Mouse (Mus musculus): Measurements from ENCODE around the gene Arhgap33.

Arhgap33 gene
- long read RNA-seq, experiment 1, partial matches to known transcripts = 0 of 1 reads
- long read RNA-seq, experiment 1, other reads (novel, unspliced or antisense) = 1 of 1 reads
- long read RNA-seq, experiment 2 = 0 reads

GRCm38 (mm10) chr7:30534633-30535577, at the start of gene Arhgap33:
Gene Arhgap33, minus strand, starts transcription at chr7:30535060.
- intact Hi-C loops (cut with DNase I) = no loop called here

GRCm38 (mm10) chr7:30584339-30584738, 49.5 kb upstream of the Arhgap33 start:
- intact Hi-C loops (cut with DNase I) = no loop called here

- intact Hi-C loops (cut with DNase I) = no loop called here
These were observed 46.7 kb upstream of the Arhgap33 start for GRCm38 (mm10) chr7:30581547-30581946.

GRCm38 (mm10) chr7:30579950-30580349, 45.1 kb upstream of the Arhgap33 start:
- intact Hi-C loops (cut with DNase I) = loop anchor here (1.0 kb wide), 1 partner anchor 14 kb away; no protein-coding TSS in a partner anchor

GRCm38 (mm10) chr7:30572969-30573368, 38.1 kb upstream of the Arhgap33 start:
- intact Hi-C loops (cut with DNase I) = no loop called here

- intact Hi-C loops (cut with DNase I) = no loop called here
These were observed 37.5 kb upstream of the Arhgap33 start for GRCm38 (mm10) chr7:30572389-30572788.

- intact Hi-C loops (cut with DNase I) = no loop called here
These were observed 32.7 kb upstream of the Arhgap33 start for GRCm38 (mm10) chr7:30567555-30567954.

- intact Hi-C loops (cut with DNase I) = loop anchor here (1.0 kb wide), 1 partner anchor 13 kb away; no protein-coding TSS in a partner anchor
These were observed 31.2 kb upstream of the Arhgap33 start for GRCm38 (mm10) chr7:30566033-30566432.

GRCm38 (mm10) chr7:30564970-30565571, 30.2 kb upstream of the Arhgap33 start, which contains the start of gene Igflr1:
Gene Igflr1, plus strand, starts transcription at chr7:30565427.
- intact Hi-C loops (cut with DNase I) = loop anchor here (2.0 kb wide), 1 partner anchor 22 kb away; no protein-coding TSS in a partner anchor

- intact Hi-C loops (cut with DNase I) = loop anchor here (2.0 kb wide), 1 partner anchor 23 kb away; no protein-coding TSS in a partner anchor
These were observed 29.0 kb upstream of the Arhgap33 start for GRCm38 (mm10) chr7:30563906-30564280.

GRCm38 (mm10) chr7:30563117-30563905, 28.5 kb upstream of the Arhgap33 start, which contains the start of the genes U2af1l4, Gm49396 and Psenen:
Gene U2af1l4, plus strand, starts transcription at chr7:30563301.
Gene Gm49396, plus strand, starts transcription at chr7:30563344.
Gene Psenen, minus strand, starts transcription at chr7:30563627.
- intact Hi-C loops (cut with DNase I) = no loop called here

GRCm38 (mm10) chr7:30562526-30563116, 27.8 kb upstream of the Arhgap33 start:
- intact Hi-C loops (cut with DNase I) = no loop called here

GRCm38 (mm10) chr7:30560296-30560695, 25.4 kb upstream of the Arhgap33 start:
- intact Hi-C loops (cut with DNase I) = no loop called here

- intact Hi-C loops (cut with DNase I) = no loop called here
These were observed 24.6 kb upstream of the Arhgap33 start, which contains the start of gene Lin37 for GRCm38 (mm10) chr7:30559443-30559954. Gene Lin37, minus strand, starts transcription at chr7:30559838.

GRCm38 (mm10) chr7:30558656-30559442, 24.0 kb upstream of the Arhgap33 start:
- intact Hi-C loops (cut with DNase I) = no loop called here

GRCm38 (mm10) chr7:30557901-30558514, 23.1 kb upstream of the Arhgap33 start:
- intact Hi-C loops (cut with DNase I) = no loop called here

GRCm38 (mm10) chr7:30556894-30557536, 22.2 kb upstream of the Arhgap33 start:
- intact Hi-C loops (cut with DNase I) = no loop called here
